Mouse (Mus musculus) brain, embryonic 18.5 days (tissue): ENCODE results near the gene Gm49510.
"Not testable (repeated sequence)": the region's sequence is repeated elsewhere in the genome, so short reads cannot be mapped to it uniquely, and the experiment has no call there.

Experiments used
- DNase-seq: peaks from one replicate; pipeline ENCODE4 v3.0.0-alpha.2; 2012; ENCODE audit warnings: low read depth, low spot score

The Gm49510 gene

DNA sequence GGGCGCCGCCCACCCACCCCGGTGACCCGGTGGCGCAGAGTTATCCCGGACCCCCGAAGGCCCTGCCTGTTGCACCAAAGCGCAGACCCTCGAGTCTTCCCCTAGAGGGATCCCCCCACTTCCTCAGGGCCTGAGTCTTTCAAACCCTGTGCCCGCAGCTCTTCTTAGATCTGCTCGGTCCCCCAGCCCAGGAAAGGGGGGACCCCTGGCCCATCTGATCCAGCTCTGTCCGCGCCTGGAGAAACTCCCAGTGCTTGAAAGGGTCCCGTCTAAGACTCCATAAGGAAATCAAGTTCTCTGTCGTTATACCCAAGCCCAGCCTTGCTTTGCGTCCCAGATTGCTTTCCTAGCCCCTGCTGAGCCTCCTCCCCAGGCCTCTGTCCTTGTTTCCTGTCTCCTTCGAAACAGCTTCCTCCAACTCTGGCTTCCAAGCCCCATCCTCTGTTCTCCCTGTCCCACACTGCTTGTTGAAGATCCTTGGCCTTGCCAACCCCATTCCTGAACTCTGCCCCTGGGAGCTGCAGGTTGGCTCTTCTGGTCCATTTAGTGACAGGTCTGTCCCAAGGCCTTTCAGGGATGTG lies 21.6 kb upstream of the Gm49510 start:
- no peak for DNase-seq

DNA sequence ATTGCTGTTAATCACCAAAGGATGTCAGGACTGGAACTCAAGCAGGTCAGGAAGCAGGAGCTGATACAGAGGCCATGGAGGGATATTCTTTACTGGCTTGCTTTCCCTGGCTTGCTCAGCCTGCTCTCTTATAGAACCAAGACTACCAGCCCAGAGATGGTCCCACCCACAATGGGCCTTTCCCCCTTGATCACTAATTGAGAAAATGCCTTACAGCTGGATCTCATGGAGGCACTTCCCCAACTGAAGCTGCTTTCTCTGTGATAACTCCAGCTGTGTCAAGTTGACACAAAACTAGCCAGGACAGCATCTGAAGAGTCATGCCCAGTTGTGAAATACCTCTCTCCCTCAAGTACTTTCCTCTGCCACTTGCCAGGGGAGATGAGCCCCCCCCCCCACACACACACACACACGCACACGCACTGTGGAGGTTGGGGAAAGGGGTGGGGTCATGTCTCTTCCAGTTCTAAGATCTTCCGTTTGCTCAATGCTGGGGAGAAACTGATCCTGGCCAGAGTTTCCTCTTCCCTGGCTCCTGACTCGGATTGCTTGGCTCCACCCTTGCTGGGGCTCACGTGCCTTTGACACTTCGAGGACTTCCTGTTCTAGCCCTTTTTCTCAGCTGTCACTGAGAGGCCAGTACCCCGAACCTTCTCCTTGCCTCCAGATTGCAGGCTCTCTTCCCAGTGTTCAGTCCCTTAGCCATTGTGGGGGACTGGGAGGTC lies 20.5 kb upstream of the Gm49510 start:
- DNase-seq: not testable (repeated sequence)

GRCm38 (mm10) chr15:78880432-78880831 lies 19.0 kb upstream of the Gm49510 start:
- no peak for DNase-seq

- DNase-seq: no peak
Observed at GRCm38 (mm10) chr15:78881828-78882227, 17.6 kb upstream of the Gm49510 start.

GRCm38 (mm10) chr15:78889401-78889853 lies 10.0 kb upstream of the Gm49510 start:
- no peak for DNase-seq

DNA sequence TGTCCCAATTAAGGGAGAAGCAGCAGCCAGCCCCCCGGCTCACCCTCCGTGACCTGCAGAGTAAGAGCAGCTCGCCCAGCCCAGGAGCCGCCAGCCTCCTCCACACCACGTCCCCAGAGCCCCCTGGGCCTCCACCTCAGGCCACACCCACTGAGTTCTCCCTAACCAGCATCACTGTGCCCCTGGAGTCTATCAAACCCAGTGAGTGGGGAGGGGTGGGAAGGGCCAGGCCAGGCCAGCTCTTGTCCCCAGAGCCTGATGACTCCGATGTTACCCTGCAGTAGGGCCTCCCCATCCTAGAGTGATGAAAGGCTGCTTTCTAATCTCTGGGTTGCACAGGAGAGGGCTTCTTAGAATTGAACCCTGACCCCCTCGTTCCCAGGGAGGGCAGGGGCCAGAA lies 7.0 kb upstream of the Gm49510 start:
- no peak for DNase-seq

- DNase-seq: no peak
Observed at GRCm38 (mm10) chr15:78894726-78895125, 4.7 kb upstream of the Gm49510 start.

- no peak for DNase-seq
Observed at GRCm38 (mm10) chr15:78895741-78896140, 3.7 kb upstream of the Gm49510 start.

DNA sequence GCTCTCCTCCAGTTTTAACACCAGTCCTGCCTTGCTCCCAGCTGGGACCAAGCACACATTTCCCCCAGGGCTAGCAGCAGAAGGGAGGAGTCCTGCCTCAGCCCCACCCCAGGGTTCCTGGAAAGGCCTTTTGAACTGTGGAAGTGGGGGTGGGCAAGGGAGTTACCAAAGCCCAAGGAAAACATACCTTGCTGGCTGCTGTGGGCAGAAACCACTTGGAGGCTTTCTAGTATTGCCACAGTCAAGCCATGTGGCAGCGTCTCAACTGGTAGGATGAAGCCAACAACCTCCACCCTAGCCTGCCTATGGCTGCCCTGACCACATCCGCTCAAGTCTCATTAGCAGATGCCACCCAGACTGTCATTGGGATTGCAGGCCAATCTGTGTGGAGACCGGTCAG lies 3.3 kb upstream of the Gm49510 start:
- no peak for DNase-seq

DNA sequence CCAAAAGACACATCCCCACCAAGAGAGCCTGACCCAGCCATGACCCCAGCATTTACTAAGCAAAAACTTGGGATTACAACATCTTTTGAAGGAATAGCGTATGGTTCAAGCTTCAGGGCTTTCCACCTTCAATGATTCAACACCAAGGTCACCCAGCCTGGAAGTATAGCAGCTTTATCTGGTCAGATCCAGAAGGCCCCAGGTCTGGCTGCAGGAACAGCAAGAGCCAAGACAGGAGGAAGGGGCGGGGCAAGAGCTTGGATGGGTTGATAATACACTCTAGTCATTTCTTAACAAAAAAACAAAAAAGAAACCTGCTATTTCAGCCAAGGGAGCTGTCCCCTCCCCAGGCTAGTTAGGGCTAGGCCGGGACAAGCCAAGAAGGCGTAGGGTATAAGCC lies 2.0 kb upstream of the Gm49510 start:
- no peak for DNase-seq

- no peak for DNase-seq
Observed at GRCm38 (mm10) chr15:78898507-78899001, 913 bp upstream of the Gm49510 start.

DNA sequence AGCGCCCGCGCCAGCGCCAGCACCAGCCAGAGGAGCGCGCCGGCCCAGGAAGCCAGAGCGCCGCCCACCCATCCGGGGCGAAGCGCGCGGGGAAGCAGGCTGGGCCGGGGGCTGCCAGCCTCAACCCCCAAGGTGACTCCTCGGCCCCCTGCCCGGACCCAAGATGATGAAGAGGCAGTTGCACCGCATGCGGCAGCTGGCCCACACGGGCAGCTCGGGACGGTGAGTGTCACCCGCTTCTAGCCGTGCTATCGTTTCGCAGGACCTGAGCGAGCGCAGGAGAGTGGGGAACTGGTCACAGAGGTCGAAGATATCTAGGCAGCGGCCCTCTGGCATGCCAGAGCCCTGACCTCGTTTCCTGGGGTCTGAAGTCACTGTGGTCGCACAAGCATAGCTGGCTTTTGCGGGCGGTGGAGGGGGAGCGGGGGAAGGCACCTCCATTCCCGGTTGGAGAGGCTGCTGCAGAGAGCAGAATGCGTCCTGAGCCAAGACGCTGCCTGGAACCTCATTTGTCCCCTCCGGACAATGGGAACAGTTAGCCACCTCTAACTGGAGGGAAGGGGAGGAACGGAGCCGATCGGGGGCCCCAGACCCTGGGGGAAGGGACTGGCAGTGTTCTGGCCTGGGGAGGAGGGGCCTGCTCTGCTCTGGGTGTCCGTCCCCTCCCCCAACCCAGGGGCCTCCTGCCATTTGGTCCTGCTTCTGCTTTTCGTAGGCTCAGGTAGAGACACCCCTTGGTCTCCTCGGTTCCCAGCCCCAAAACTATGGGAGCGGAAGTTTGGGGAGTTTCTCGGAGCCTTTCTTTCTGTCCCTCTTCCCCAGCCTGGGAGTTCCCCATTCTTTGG lies 495 bp downstream of the Gm49510 start, which contains the start of gene Sh3bp1:
Gene Sh3bp1 (plus strand): TSS at position 29 of the 845 bp plus-strand sequence.
- DNase-seq: no peak

- no peak for DNase-seq
Observed at GRCm38 (mm10) chr15:78900585-78901421, 1.3 kb downstream of the Gm49510 start.

GRCm38 (mm10) chr15:78901422-78901789 lies 1.9 kb downstream of the Gm49510 start:
- DNase-seq: no peak

DNA sequence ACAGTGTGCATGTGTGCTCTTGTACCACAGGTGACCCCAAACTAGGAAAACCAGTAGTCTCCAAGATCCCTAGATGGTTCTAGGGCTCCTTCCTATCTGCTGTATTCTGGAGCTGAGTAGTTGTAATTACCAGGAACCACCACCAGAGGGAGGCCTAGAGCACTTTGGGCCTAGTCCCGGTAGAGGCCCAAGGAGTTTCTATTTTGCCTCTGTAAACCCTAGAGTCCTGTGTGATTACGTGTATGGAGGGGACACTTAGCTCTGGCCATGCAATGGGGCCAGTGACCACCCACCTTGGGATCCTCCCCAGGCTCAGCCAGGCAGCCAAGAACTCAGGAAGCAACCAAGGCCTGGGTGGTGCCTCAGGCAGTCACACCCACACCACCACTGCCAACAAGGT lies 3.8 kb downstream of the Gm49510 start:
- DNase-seq: no peak

GRCm38 (mm10) chr15:78908399-78908798 lies 8.9 kb downstream of the Gm49510 start:
- DNase-seq: no peak

DNA sequence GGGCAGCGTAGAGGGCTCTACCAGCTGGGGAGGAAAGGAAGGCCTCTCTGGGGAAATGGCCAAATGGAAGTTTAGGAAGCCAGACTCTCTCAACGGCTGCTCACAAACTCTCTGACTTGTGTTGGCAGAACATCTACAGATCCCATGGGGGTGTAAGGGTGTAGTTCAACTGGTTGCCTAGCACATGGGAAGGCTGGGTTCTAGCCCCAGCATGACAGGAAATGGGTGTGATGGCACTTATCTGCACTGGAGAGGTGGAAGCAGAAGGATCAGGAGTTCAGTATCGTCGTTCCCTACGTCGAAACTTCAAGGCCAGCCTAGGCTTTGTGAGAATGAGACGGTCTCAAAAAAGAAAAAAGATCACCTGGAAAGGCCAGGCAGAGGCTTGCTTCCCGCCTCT lies 9.5 kb downstream of the Gm49510 start:
- DNase-seq: no peak

DNA sequence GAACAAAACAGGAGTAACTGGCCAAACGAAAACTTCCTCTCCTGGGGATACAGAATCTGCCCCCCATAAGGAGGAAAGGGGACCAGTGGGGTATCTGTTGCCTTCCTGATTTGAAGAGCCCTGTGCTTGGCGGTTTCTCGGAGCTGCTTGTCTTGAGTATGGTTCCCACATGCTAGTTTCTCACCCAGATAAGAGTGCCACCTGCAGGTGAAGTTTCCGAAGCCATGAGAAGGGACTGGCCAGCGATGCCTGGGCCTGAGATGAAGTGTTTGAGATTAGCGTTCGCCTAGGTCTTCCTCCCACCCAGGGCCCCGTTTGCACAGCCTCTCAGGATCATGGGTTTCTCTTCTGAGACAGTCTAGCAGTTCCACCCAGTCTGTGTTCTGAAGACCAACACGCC lies 12.6 kb downstream of the Gm49510 start:
- DNase-seq: no peak

DNA sequence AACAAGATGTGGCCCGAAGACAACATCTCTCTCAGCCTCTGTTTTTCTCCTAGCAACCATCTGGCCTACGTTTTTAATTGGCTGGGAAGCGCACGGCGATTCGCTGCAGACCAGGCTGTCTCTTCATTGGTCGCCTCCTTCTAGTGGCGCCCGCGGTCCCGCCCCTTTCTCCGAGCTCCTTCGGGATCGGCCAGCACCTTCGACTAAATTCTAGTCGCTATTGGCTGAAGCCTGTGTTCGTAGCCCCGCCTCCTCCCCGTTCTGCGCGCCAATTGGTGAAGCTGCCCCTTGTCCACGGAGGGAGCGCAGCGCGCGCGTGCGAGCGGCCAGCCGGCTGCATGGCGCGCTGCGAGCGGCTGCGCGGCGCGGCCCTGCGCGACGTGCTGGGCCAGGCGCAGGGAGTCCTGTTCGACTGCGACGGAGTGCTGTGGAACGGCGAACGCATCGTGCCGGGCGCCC lies 14.2 kb downstream of the Gm49510 start, which contains the start of gene Pdxp:
Gene Pdxp (plus strand): TSS at position 288 of the 459 bp plus-strand sequence.
- peak; percentile 98 for DNase-seq

DNA sequence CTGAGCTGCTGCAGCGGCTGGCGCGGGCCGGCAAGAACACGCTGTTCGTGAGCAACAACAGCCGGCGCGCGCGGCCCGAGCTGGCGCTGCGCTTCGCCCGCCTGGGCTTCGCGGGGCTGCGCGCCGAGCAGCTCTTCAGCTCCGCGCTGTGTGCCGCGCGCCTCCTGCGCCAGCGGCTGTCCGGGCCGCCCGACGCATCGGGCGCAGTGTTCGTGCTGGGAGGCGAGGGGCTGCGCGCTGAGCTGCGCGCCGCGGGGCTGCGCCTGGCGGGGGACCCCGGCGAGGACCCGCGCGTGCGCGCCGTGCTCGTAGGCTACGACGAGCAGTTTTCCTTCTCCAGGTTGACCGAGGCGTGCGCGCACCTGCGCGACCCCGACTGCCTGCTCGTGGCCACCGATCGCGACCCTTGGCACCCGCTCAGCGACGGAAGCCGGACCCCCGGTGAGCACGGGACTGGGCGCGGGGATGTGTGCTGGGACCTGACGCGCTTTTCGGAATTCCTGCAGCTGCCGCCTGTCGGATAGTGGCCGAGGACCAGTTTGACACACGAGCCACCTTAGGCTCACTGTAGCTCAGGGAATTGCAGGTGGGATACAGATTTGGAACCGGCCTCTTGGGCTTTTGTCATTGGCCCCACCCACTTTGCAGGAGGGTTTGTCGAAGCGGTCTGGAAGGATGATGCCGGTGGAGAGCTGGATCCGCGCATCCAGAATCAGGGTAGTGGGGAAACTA lies 14.8 kb downstream of the Gm49510 start:
- no peak for DNase-seq
